Mouse (Mus musculus) lung, embryonic 14.5 days (tissue): ENCODE results near the gene Stk24. TPM values are rescaled to one million over a fixed set of nuclear protein-coding genes. Genes with fewer than 3 reads are reported as not detected.
A peak's percentile ranks its signal among the peaks of the same experiment; 100 is the strongest.

ENCODE experiments used
- ATAC-seq: fragments of 200-750 bp; cut with Nextera tagmentation; 2 replicates; pipeline ENCODE4 v1.8.0; 2017; ENCODE audit warnings: mild to moderate bottlenecking, moderate TSS enrichment, moderate library complexity; ENCODE audit not compliant: insufficient read depth
- DNase-seq: peaks from one replicate; pipeline ENCODE4 v3.0.0-alpha.2; 2015
- H3K27ac ChIP-seq: fragments of 300-500 bp; sonication (generic); 2 replicates; pipeline ENCODE4 v1.5.1; 2014; ENCODE audit warnings: low read depth, mild to moderate bottlenecking, moderate library complexity
- H3K27me3 ChIP-seq: fragments of 300-500 bp; sonication (generic); 2 replicates; pipeline ENCODE4 v1.6.1; 2014; ENCODE audit warnings: low read length, control low read depth; ENCODE audit not compliant: insufficient read depth
- H3K36me3 ChIP-seq: fragments of 300-500 bp; sonication (generic); 2 replicates; pipeline ENCODE4 v1.6.1; 2014; ENCODE audit warnings: control low read depth; ENCODE audit not compliant: insufficient read depth
- H3K4me1 ChIP-seq: fragments of 300-500 bp; sonication (generic); 2 replicates; pipeline ENCODE4 v1.6.1; 2014; ENCODE audit warnings: antibody characterized with exemption, control low read depth; ENCODE audit not compliant: insufficient read depth
- H3K4me2 ChIP-seq: fragments of 300-500 bp; sonication (generic); 2 replicates; pipeline ENCODE4 v1.6.1; 2014; ENCODE audit warnings: mild to moderate bottlenecking
- H3K4me3 ChIP-seq: fragments of 300-500 bp; sonication (generic); 2 replicates; pipeline ENCODE4 v1.5.1; 2014; ENCODE audit warnings: low read depth, low read length
- H3K9ac ChIP-seq: fragments of 300-500 bp; sonication (generic); 2 replicates; pipeline ENCODE4 v1.6.1; 2014
- H3K9me3 ChIP-seq: fragments of 300-500 bp; sonication (generic); 2 replicates; pipeline ENCODE4 v1.6.1; 2016; ENCODE audit warnings: low read depth, low read length, control low read depth
- CTCF ChIP-seq: IDR thresholded peaks from 2 replicates; pipeline ENCODE4 v1.5.1; 2016; ENCODE audit warnings: antibody characterized with exemption, low read depth
- WGBS: fragments of 180-500 bp; shearing (Covaris S2); extraction: QIAGEN DNeasy Blood & Tissue Kit; methylation state at CpG from one replicate; pipeline ENCODE4 v1.1.7; 2014; 5-methylcytosine and 5-hydroxymethylcytosine counted together
- polyA plus RNA-seq: library from polyadenylated mRNA; unstranded; fragments of >200 nt; fragmentation: Nextera tagmentation; extraction: Ambion mirVana; gene quantifications from 2 replicates; pipeline ENCODE4 v1.2.1, GENCODE M21; 2014

The Stk24 gene
- polyA plus RNA-seq, 1 experiment from 2014 or later = 50.3 TPM

DNA sequence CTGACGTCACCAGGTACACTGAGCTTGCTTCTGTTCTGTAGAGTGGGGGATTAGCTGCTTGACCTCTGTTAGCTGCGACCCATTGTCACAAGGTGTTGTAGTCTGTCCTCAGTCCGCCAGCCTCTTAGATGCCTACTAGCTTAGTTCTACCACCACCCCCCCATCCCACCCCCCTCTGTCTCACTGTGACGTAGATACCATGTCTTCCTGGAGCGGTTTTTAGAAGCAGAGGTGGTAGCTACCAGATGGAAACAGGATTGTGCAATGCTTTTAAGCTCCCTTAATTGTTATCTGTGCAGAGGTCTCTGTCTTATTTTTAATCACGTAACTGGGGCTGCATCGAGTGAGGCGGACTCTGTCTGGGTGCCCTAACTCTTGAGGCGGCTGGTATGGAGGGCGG lies 124.9 kb downstream of the Stk24 start:
- ATAC-seq = no peak
- H3K36me3 ChIP-seq = peaks cover 53% of the 10 kb centered on the region
- DNase-seq = no peak

DNA sequence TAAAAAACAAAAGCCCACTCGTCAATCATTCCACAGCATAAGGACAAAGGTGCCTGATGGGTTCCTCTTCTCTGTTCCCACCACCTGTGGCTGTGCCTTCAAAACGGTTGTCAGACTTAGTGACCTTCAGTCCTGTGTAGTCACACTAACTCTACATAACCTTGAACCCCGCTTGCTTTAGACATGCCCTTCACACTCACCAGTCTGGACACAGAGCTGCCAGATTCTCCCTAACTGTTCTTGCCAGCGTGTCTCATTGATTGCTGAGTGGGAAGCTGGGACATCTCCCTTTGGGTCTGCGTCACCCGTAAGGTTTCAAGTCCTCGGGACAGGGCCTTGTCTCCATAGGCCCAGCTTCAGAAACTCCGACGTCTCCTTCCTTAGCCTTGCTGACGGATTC lies 127.3 kb downstream of the Stk24 start:
- 0 out of 2 replicates have a peak, but pooled peaks cover 3% of the 10 kb centered on the region for H3K4me1 ChIP-seq
- H3K27ac ChIP-seq = no peak overlapping the region
- ATAC-seq (no peak), DNase-seq (no peak)
- no peak overlapping the region for H3K4me2 ChIP-seq
- H3K4me3 ChIP-seq = no peak overlapping the region
- no peak overlapping the region for H3K9ac ChIP-seq
- H3K27me3 ChIP-seq = no peaks in the 10 kb centered on the region
- H3K36me3 ChIP-seq = peaks cover 41% of the 10 kb centered on the region
- no peaks in the 10 kb centered on the region for H3K9me3 ChIP-seq
- TF ChIP-seq CTCF = no peak
- 85% methylated on average over 10 of the region's 10 CpGs for WGBS

More for the DNA sequence above, 124.9 kb downstream of the Stk24 start:
- H3K4me2 ChIP-seq = no peak overlapping the region
- no peak overlapping the region for H3K27ac ChIP-seq
- H3K9ac ChIP-seq = no peak overlapping the region
- no peaks in the 10 kb centered on the region for H3K4me1 ChIP-seq
- 85% methylated on average over 10 of the region's 10 CpGs for WGBS
- H3K27me3 ChIP-seq = no peaks in the 10 kb centered on the region
- no peaks in the 10 kb centered on the region for H3K9me3 ChIP-seq
- H3K4me3 ChIP-seq = no peak overlapping the region
- TF ChIP-seq CTCF = no peak

DNA sequence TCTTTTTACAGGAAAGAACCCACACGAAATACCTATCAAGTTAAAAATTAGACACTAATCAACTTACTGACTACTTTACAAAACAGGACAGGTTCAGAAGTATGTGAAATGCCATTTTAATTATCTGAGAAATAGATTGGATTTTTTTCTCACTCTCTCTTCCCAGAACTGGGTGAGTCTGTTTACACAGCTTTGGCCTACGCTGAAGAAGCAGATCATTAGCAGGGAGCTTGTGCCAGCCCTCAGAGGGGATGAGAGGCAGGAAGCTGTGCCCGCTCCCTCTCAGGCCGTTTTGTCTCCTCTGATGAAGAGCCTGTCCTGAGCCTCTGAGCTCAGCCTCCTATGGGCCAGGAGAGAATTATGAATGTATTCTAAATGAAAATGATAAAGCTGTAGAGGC lies 128.1 kb downstream of the Stk24 start:
- DNase-seq = no peak
- peaks cover 33% of the 10 kb centered on the region for H3K36me3 ChIP-seq
- H3K9ac ChIP-seq = no peak overlapping the region
- H3K4me2 ChIP-seq = no peak overlapping the region
- H3K9me3 ChIP-seq = no peaks in the 10 kb centered on the region
- H3K27me3 ChIP-seq = no peaks in the 10 kb centered on the region
- no peak overlapping the region for H3K27ac ChIP-seq
- ATAC-seq = no peak
- H3K4me3 ChIP-seq = no peak overlapping the region
- TF ChIP-seq CTCF = no peak
- 0 out of 2 replicates have a peak, but pooled peaks cover 3% of the 10 kb centered on the region for H3K4me1 ChIP-seq
- WGBS = 42% methylated on average over 4 of the region's 4 CpGs

DNA sequence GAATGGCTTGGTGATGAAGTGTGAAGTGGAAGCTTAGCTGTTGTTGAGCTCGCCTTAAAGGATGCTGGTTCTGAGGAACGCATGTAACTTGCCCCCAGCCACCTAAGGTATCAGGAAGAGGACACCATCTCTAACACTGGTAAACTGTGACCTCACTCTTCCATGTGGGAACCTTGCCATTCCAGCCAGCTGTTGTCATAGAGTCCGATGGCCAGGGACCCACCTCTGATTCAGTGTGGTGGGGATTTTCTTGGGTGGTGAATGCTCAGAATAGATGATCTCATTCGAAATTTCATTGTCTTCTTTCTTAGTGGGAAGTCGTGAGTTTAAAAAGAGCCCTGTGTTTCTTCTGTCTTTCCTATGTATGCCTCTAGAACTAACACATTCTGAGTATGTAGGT lies 128.7 kb downstream of the Stk24 start:
- Histone ChIP-seq H3K4me3 (no peak overlapping the region), H3K27me3 (no peaks in the 10 kb centered on the region), H3K4me2 (no peak overlapping the region), H3K9me3 (no peaks in the 10 kb centered on the region), H3K27ac (no peak overlapping the region), H3K36me3 (peaks cover 33% of the 10 kb centered on the region), H3K9ac (no peak overlapping the region), H3K4me1 (0 out of 2 replicates have a peak, but pooled peaks cover 3% of the 10 kb centered on the region)
- no peak for TF ChIP-seq CTCF
- ATAC-seq = no peak
- no peak for DNase-seq
- 77% methylated on average over 5 of the region's 5 CpGs for WGBS

DNA sequence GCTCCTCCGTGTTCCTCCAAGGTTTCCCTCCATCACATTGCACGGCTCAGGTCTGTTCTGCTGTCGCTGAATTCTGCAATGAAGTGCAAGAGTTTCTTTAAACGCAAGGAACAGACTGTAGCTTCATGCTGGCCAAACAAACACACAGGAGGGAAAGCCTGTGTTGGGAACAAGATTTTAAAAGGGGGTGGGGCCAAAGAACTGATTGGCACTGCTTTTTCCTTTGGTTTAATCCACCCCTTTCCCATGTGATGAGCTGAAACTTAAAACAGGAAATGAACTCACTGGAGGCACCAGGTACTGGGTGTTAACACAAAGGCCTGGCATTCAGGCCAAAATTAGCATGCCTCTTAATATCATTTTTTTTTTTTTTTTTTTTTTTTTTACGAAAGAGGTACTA lies 131.5 kb downstream of the Stk24 start:
- DNase-seq (no peak), ATAC-seq (no peak)
- Histone ChIP-seq H3K4me1 (0 out of 2 replicates have a peak, but pooled peaks cover 3% of the 10 kb centered on the region), H3K9me3 (no peaks in the 10 kb centered on the region), H3K27me3 (no peaks in the 10 kb centered on the region), H3K9ac (no peak overlapping the region), H3K36me3 (peaks cover 35% of the 10 kb centered on the region), H3K4me2 (no peak overlapping the region), H3K27ac (no peak overlapping the region), H3K4me3 (no peak overlapping the region)
- WGBS = 77% methylated on average over 5 of the region's 5 CpGs
- no peak for TF ChIP-seq CTCF

DNA sequence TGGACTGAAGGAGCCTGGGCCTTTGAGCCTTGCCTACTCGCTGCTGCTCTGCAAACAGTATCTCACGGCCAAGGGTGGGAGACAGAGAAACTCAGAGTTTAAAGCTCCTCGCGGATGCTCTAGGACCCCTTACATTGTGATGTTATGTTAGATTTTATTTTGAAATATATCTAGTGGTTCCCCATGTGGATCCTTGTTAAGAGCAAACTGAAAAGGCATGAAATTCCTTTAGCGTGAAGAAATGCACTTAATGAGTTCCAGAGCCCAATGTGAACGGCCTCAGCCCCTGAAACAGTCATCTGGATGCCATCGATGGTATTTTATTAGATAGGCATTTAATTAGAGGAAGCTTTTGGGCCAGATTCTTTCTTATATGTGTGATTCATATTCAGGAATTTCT lies 132.5 kb downstream of the Stk24 start:
- 0 out of 2 replicates have a peak, but pooled peaks cover 3% of the 10 kb centered on the region for H3K4me1 ChIP-seq
- H3K36me3 ChIP-seq = peaks cover 38% of the 10 kb centered on the region
- 49% methylated on average over 7 of the region's 7 CpGs for WGBS

DNA sequence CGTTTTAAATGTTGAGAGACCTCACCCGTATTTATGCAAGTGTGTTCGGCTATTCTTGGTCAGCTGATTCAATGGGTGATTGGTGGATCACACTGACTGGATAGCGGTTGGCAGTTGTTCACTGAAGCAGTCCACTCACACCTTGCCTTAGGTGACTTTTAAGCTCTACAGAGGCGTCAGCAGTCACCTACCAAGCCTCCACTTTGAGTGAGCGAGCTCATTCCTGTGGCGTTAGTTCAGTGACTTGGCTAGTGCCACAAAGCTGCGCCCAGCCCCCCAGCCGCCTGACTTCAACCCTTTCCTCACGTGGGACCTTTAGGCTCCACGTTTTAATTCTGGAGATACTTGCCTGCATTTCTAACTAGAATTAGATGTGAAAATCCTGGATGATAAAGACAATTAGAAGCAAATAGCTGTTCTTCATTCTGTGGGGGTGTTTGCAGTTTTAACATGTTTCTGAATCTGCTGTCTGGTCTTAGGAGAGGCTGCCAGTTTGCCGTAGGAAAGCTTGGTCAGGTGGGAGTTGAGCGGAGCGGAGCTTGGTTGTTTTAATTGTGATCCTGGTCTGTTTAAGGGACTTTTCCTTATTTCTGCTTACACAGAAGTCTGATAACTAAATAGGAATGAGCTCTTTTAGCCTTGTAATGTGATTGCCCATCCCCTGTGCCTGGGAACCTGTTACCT lies 133.6 kb downstream of the Stk24 start:
- H3K4me1 ChIP-seq = 0 out of 2 replicates have a peak, but pooled peaks cover 3% of the 10 kb centered on the region
- H3K27me3 ChIP-seq = no peaks in the 10 kb centered on the region
- 61% methylated on average over 14 of the region's 14 CpGs for whole genome bisulfite sequencing
- TF ChIP-seq CTCF = no peak
- no peak overlapping the region for H3K4me2 ChIP-seq
- H3K36me3 ChIP-seq = peaks cover 43% of the 10 kb centered on the region
- DNase-seq = no peak
- no peak for ATAC-seq
- no peak overlapping the region for H3K9ac ChIP-seq
- H3K27ac ChIP-seq = no peak overlapping the region
- H3K9me3 ChIP-seq = no peaks in the 10 kb centered on the region
- H3K4me3 ChIP-seq = no peak overlapping the region

More for the DNA sequence above, 132.5 kb downstream of the Stk24 start:
- ATAC-seq (no peak), DNase-seq (no peak)
- H3K9me3 ChIP-seq = no peaks in the 10 kb centered on the region
- H3K27ac ChIP-seq = peak overlapping the region; percentile 56
- H3K9ac ChIP-seq = no peak overlapping the region
- no peak overlapping the region for H3K4me3 ChIP-seq
- no peaks in the 10 kb centered on the region for H3K27me3 ChIP-seq
- TF ChIP-seq CTCF = no peak
- H3K4me2 ChIP-seq = no peak overlapping the region
